Mouse (Mus musculus): ENCODE results near the gene Adcy3. TPM values are rescaled to one million over a fixed set of nuclear protein-coding genes. Genes with fewer than 3 reads are reported as not detected.

Gene Adcy3
- polyA plus RNA-seq, 1 experiment from 2014 or later: 15.5 TPM

DNA sequence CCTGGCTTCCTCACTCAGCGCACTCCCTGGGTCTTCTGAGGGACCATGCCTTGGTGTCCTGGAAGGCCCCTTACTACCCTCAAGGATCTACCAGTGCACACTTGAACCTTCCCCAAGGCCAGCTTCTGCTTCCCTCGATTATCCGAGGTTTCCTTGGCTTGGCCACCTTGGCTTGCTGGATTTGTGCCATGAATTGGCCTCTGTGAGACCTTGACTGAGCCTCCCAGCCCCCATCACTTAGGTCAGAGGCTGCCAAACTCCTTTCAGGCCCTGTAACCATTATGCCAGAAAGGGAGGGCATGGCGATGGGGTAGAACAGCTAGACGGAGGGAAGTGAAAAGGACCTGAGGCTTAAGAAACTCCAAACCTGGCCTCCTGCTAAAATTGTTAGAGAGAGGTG is 36.7 kb downstream of the Adcy3 start:
- Histone ChIP-seq H3K4me1 (ENCODE audit: control insufficient read depth, insufficient read depth, low read length) (no peaks in the 10 kb centered on the region), H3K4me2 (ENCODE audit: low read length) (no peak overlapping the region), H3K27ac (ENCODE audit: low read length) (no peak overlapping the region), H3K9ac (ENCODE audit: low read depth, low read length) (no peak overlapping the region), H3K36me3 (ENCODE audit: control insufficient read depth, insufficient read depth, low read length) (no peaks in the 10 kb centered on the region), H3K4me3 (ENCODE audit: low read depth, low read length) (no peak overlapping the region), H3K27me3 (ENCODE audit: control insufficient read depth, insufficient read depth, low read depth, low read length) (no peaks in the 10 kb centered on the region), H3K9me3 (replicated peaks; ENCODE audit: control insufficient read depth, low read length, poor library complexity, severe bottlenecking) (no peaks in the 10 kb centered on the region)
- ATAC-seq: no peak
- WGBS: 83% methylated on average over 5 of the region's 5 CpGs

DNA sequence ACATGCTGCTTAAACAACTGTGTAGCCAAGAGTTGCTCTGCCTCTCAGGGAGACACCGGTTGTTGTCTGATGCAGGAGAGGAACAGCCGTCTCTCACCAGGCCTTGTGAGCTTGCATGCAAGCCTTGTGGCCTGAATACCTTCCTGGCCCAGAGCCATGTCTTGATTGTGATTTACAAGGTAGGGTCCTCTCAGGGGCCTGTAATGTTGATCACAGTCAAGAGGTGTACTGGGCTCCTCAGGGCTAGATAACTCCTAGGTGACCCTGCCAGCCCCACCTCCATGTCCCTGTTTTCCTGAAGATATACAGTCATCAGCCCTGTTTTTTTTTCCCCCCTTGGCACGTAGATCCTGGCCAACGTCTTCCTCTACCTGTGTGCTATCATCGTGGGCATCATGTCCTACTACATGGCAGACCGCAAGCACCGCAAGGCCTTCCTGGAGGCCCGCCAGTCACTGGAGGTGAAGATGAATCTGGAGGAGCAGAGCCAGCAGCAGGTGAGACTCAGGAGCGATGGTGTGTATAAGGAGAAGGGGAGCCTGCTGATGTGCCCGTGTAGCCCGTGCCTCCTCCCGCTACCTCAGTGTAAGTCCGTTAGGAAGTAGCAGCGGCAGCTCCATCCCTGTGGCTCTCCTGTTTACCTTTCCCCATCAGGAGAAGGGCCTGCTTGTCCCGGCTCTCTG is 40.3 kb downstream of the Adcy3 start:
- WGBS: 90% methylated on average over 15 of the region's 15 CpGs
- no peak overlapping the region for H3K9ac ChIP-seq (ENCODE audit: low read depth, low read length)
- H3K4me1 ChIP-seq (ENCODE audit: control insufficient read depth, insufficient read depth, low read length): no peaks in the 10 kb centered on the region
- ATAC-seq: no peak
- no peaks in the 10 kb centered on the region for H3K27me3 ChIP-seq (ENCODE audit: control insufficient read depth, insufficient read depth, low read depth, low read length)
- H3K4me2 ChIP-seq (ENCODE audit: low read length): no peak overlapping the region
- H3K4me3 ChIP-seq (ENCODE audit: low read depth, low read length): no peak overlapping the region
- no peak overlapping the region for H3K27ac ChIP-seq (ENCODE audit: low read length)
- H3K9me3 ChIP-seq (replicated peaks; ENCODE audit: control insufficient read depth, low read length, poor library complexity, severe bottlenecking): no peaks in the 10 kb centered on the region
- 0 out of 2 replicates have a peak, but pooled peaks cover 3% of the 10 kb centered on the region for H3K36me3 ChIP-seq (ENCODE audit: control insufficient read depth, insufficient read depth, low read length)

DNA sequence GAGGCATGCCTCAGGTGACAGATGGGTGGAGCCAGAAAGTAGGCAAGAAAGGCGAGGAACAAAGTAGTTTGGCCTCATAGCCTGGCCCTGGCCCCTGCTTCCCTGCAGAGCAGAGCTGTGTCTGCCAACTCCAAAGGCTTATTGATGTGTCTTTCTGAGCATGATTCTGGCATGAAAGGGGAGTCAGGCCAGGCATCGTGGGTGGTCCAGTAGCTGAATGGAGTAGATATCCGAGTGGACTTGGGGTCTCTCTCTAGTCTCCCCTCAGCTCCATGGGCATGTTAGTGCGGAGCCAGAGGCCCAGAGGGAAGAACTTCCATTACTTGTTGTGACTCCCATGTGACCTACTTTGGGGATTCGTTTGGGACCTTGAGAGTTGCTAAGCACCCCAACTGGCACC is 45.9 kb downstream of the Adcy3 start:
- Histone ChIP-seq H3K4me1 (ENCODE audit: control insufficient read depth, insufficient read depth, low read length) (no peaks in the 10 kb centered on the region), H3K36me3 (ENCODE audit: control insufficient read depth, insufficient read depth, low read length) (0 out of 2 replicates have a peak, but pooled peaks cover 3% of the 10 kb centered on the region), H3K4me3 (ENCODE audit: low read depth, low read length) (no peak overlapping the region), H3K9ac (ENCODE audit: low read depth, low read length) (no peak overlapping the region), H3K27me3 (ENCODE audit: control insufficient read depth, insufficient read depth, low read depth, low read length) (no peaks in the 10 kb centered on the region), H3K27ac (ENCODE audit: low read length) (no peak overlapping the region), H3K9me3 (replicated peaks; ENCODE audit: control insufficient read depth, low read length, poor library complexity, severe bottlenecking) (no peaks in the 10 kb centered on the region), H3K4me2 (ENCODE audit: low read length) (no peak overlapping the region)
- ATAC-seq: no peak
- WGBS: 28% methylated on average over 5 of the region's 5 CpGs

DNA sequence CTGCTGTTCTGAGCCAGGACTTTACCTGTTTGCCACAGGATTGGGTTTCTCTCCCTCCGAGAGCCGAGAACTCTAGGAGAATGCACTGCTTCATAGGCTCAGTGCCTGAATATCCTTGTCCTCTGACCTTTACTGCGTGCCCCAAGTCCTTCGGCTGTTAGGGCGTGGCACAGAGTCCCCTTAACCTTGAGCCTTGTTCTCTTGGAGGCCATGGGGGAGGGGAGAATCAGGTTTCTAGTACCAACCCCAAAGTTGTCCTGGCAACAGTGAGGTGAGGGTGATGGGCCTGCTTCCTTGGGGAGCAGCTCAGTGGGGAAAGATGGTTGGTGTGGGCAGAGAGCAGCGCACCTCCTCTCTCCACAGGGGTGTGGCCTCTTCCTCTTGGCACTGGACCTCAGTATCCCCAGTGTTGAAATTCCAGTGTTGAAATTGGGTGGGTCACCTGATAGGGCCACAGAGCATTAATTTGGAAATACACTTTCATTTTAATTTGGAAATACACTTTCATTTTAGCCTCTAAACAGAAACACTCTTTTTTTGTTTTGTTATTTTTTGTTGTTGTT is 46.8 kb downstream of the Adcy3 start:
- ATAC-seq: no peak
- H3K36me3 ChIP-seq (ENCODE audit: control insufficient read depth, insufficient read depth, low read length): 0 out of 2 replicates have a peak, but pooled peaks cover 3% of the 10 kb centered on the region
- no peak overlapping the region for H3K4me3 ChIP-seq (ENCODE audit: low read depth, low read length)
- no peak overlapping the region for H3K27ac ChIP-seq (ENCODE audit: low read length)
- no peaks in the 10 kb centered on the region for H3K4me1 ChIP-seq (ENCODE audit: control insufficient read depth, insufficient read depth, low read length)
- no peak overlapping the region for H3K9ac ChIP-seq (ENCODE audit: low read depth, low read length)
- no peaks in the 10 kb centered on the region for H3K9me3 ChIP-seq (replicated peaks; ENCODE audit: control insufficient read depth, low read length, poor library complexity, severe bottlenecking)
- no peak overlapping the region for H3K4me2 ChIP-seq (ENCODE audit: low read length)
- 84% methylated on average over 6 of the region's 6 CpGs for WGBS
- H3K27me3 ChIP-seq (ENCODE audit: control insufficient read depth, insufficient read depth, low read depth, low read length): no peaks in the 10 kb centered on the region

DNA sequence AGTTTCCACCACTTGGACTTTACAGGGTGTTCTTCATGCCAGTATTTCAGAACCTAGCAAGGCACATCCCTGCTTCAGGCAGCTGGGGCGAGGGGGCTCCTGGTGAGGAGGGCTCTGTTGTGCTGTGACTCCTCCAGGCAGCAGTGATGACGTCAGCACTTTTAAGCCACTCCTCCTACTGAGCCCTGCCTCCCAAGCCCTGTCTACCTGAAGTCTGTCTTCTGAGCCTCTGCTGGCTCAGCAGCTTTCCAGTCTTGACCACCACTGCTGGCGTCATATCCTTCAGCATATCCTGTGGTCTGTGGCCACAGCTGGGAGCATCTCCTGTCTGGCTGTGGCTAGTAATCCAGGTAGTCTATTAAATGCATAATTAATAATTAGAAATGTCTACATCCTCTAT is 47.6 kb downstream of the Adcy3 start:
- Histone ChIP-seq H3K27me3 (ENCODE audit: control insufficient read depth, insufficient read depth, low read depth, low read length) (no peaks in the 10 kb centered on the region), H3K9ac (ENCODE audit: low read depth, low read length) (no peak overlapping the region), H3K9me3 (replicated peaks; ENCODE audit: control insufficient read depth, low read length, poor library complexity, severe bottlenecking) (no peaks in the 10 kb centered on the region), H3K36me3 (ENCODE audit: control insufficient read depth, insufficient read depth, low read length) (0 out of 2 replicates have a peak, but pooled peaks cover 3% of the 10 kb centered on the region), H3K27ac (ENCODE audit: low read length) (no peak overlapping the region), H3K4me2 (ENCODE audit: low read length) (no peak overlapping the region), H3K4me3 (ENCODE audit: low read depth, low read length) (no peak overlapping the region), H3K4me1 (ENCODE audit: control insufficient read depth, insufficient read depth, low read length) (no peaks in the 10 kb centered on the region)
- WGBS: 61% methylated on average over 3 of the region's 3 CpGs
- ATAC-seq: no peak

DNA sequence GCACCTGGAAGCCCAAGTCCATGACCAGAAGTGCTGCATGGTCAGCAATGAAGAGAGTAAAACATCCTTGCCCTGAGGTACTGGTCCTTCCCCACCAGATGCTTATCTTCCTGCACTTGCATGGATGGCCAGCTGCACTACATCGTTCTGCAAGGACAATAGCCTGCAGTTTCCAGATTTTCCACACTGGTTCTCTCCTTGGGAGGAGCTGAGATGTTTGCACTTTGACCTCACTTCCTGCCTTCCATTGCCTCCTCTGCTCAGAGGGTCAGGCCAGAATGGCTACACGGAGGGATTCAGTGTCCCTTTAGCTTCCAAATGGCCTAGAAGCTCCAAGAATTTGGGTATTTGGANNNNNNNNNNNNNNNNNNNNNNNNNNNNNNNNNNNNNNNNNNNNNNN is 51.7 kb downstream of the Adcy3 start:
- Histone ChIP-seq H3K9ac (ENCODE audit: low read depth, low read length) (no peak overlapping the region), H3K36me3 (ENCODE audit: control insufficient read depth, insufficient read depth, low read length) (no peaks in the 10 kb centered on the region), H3K27ac (ENCODE audit: low read length) (no peak overlapping the region), H3K27me3 (ENCODE audit: control insufficient read depth, insufficient read depth, low read depth, low read length) (no peaks in the 10 kb centered on the region), H3K4me1 (ENCODE audit: control insufficient read depth, insufficient read depth, low read length) (no peaks in the 10 kb centered on the region), H3K9me3 (replicated peaks; ENCODE audit: control insufficient read depth, low read length, poor library complexity, severe bottlenecking) (no peaks in the 10 kb centered on the region), H3K4me3 (ENCODE audit: low read depth, low read length) (no peak overlapping the region), H3K4me2 (ENCODE audit: low read length) (no peak overlapping the region)
- ATAC-seq: no peak
- 83% methylated on average over 2 of the region's 2 CpGs for WGBS

DNA sequence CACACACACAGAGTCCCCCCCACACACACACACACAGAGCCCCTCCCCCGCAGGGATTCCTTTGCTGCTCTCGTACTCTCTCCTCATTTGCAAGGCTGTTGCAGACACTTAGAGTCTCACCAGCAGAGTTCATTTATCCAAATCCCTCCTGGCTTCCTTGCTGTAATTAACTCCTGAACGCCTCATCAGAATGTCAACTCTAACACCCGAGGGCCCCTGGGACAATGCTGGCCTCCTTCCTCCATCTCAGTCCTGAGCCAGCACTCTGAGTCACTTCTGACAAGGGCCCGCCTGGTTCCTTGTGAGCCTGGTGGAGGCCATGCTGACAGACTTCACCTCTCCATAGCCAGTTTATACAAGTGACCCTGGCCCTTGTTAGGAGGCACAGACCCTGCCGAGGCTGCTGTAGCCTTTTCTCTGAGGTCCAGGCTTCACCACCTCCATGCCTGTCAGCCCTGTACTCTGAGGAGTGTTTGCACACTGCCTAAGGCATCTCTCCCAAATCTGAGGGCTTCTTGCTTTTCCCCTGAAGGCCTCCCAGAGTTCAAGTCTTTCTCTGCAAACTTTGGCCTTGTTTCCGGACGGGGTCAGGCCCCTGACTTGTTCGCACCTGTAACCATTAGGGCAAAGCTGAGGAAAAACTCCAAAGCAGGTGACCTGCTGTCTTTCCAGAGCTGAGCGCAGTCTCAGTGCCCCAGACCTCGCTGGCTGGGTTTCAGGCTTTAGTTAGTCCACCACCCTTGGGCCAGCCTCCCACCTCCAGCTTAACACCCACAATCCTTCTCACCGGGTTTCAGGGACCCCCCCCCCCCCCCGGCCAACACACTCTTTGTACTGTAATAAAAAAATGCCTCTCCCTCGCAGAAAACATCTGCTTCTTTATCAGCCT is 55.5 kb downstream of the Adcy3 start:
- WGBS: 37% methylated on average over 14 of the region's 14 CpGs
- Histone ChIP-seq H3K36me3 (ENCODE audit: control insufficient read depth, insufficient read depth, low read length) (no peaks in the 10 kb centered on the region), H3K9me3 (replicated peaks; ENCODE audit: control insufficient read depth, low read length, poor library complexity, severe bottlenecking) (no peaks in the 10 kb centered on the region), H3K27ac (ENCODE audit: low read length) (no peak overlapping the region), H3K9ac (ENCODE audit: low read depth, low read length) (no peak overlapping the region), H3K4me3 (ENCODE audit: low read depth, low read length) (no peak overlapping the region), H3K27me3 (ENCODE audit: control insufficient read depth, insufficient read depth, low read depth, low read length) (no peaks in the 10 kb centered on the region), H3K4me1 (ENCODE audit: control insufficient read depth, insufficient read depth, low read length) (peaks cover 3% of the 10 kb centered on the region; the same call in 1 of the 2 replicates), H3K4me2 (ENCODE audit: low read length) (no peak overlapping the region)
- peak; percentile 83 for ATAC-seq

DNA sequence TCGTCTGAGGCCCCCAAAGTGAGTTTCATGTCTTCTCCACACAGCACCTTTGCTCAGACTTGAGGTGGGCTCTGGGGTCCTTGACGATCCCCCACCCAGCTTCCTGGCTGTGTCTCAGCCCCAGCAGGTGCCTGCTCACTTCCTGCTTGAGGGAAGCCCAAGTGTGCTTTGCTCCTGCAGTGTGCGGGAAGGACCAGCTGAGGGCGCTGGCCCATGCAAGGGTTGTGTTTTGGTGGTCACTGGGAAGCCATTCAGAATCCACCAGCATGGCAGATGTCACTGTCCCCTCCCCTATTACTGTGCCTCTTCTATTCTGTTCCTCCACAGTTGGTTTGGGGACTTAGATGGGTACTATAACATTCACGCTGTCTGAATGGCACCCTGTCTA is 56.2 kb downstream of the Adcy3 start:
- no peak for ATAC-seq
- H3K4me3 ChIP-seq (ENCODE audit: low read depth, low read length): no peak overlapping the region
- H3K9me3 ChIP-seq (replicated peaks; ENCODE audit: control insufficient read depth, low read length, poor library complexity, severe bottlenecking): no peaks in the 10 kb centered on the region
- H3K27ac ChIP-seq (ENCODE audit: low read length): no peak overlapping the region
- 38% methylated on average over 5 of the region's 5 CpGs for WGBS
- H3K27me3 ChIP-seq (ENCODE audit: control insufficient read depth, insufficient read depth, low read depth, low read length): no peaks in the 10 kb centered on the region
- H3K36me3 ChIP-seq (ENCODE audit: control insufficient read depth, insufficient read depth, low read length): no peaks in the 10 kb centered on the region
- H3K9ac ChIP-seq (ENCODE audit: low read depth, low read length): no peak overlapping the region
- H3K4me1 ChIP-seq (ENCODE audit: control insufficient read depth, insufficient read depth, low read length): peaks cover 3% of the 10 kb centered on the region; the same call in 1 of the 2 replicates
- no peak overlapping the region for H3K4me2 ChIP-seq (ENCODE audit: low read length)

DNA sequence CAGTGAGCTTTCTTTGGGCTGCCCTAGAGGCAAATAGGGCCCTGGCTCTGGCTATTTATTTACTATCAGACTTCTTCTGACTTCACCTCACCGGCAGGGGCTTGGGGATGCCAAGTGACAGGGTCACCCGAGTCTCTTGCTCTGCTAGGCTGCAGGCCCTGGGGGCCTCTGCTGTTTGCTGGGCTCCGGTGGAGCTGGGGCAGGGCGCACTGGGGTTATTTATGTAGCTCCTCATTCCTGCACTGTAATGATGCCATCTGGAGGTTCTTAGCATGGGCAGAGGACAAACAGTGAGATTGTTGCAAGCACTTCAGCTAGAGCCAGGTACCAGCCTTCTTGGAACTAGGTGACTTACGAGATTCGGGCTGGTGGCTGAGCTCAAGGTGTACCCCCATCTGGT is 59.6 kb downstream of the Adcy3 start:
- 83% methylated on average over 6 of the region's 6 CpGs for WGBS
- Histone ChIP-seq H3K9me3 (replicated peaks; ENCODE audit: control insufficient read depth, low read length, poor library complexity, severe bottlenecking) (no peaks in the 10 kb centered on the region), H3K4me3 (ENCODE audit: low read depth, low read length) (no peak overlapping the region)

More for the DNA sequence above, 59.6 kb downstream of the Adcy3 start:
- H3K4me2 ChIP-seq (ENCODE audit: low read length): no peak overlapping the region
- H3K9ac ChIP-seq (ENCODE audit: low read depth, low read length): no peak overlapping the region
- ATAC-seq: no peak
- H3K36me3 ChIP-seq (ENCODE audit: control insufficient read depth, insufficient read depth, low read length): no peaks in the 10 kb centered on the region
- peaks cover 3% of the 10 kb centered on the region; the same call in 1 of the 2 replicates for H3K4me1 ChIP-seq (ENCODE audit: control insufficient read depth, insufficient read depth, low read length)
- H3K27me3 ChIP-seq (ENCODE audit: control insufficient read depth, insufficient read depth, low read depth, low read length): no peaks in the 10 kb centered on the region
- H3K27ac ChIP-seq (ENCODE audit: low read length): no peak overlapping the region

All from midbrain, embryonic 16.5 days (tissue).